Mouse (Mus musculus) lung, embryonic 14.5 days (tissue): Measurements from ENCODE around the gene Psd. TPM values are rescaled to one million over a fixed set of nuclear protein-coding genes. Genes with fewer than 3 reads are reported as not detected.

ENCODE experiments used
- ATAC-seq: fragments of 200-750 bp; cut with Nextera tagmentation; 2 replicates; pipeline ENCODE4 v1.8.0; 2017; ENCODE audit warnings: mild to moderate bottlenecking, moderate TSS enrichment, moderate library complexity; ENCODE audit not compliant: insufficient read depth
- DNase-seq: peaks from one replicate; pipeline ENCODE4 v3.0.0-alpha.2; 2015
- H3K27ac ChIP-seq: fragments of 300-500 bp; sonication (generic); 2 replicates; pipeline ENCODE4 v1.5.1; 2014; ENCODE audit warnings: low read depth, mild to moderate bottlenecking, moderate library complexity
- H3K27me3 ChIP-seq: fragments of 300-500 bp; sonication (generic); 2 replicates; pipeline ENCODE4 v1.6.1; 2014; ENCODE audit warnings: low read length, control low read depth; ENCODE audit not compliant: insufficient read depth
- H3K36me3 ChIP-seq: fragments of 300-500 bp; sonication (generic); 2 replicates; pipeline ENCODE4 v1.6.1; 2014; ENCODE audit warnings: control low read depth; ENCODE audit not compliant: insufficient read depth
- H3K4me1 ChIP-seq: fragments of 300-500 bp; sonication (generic); 2 replicates; pipeline ENCODE4 v1.6.1; 2014; ENCODE audit warnings: antibody characterized with exemption, control low read depth; ENCODE audit not compliant: insufficient read depth
- H3K4me2 ChIP-seq: fragments of 300-500 bp; sonication (generic); 2 replicates; pipeline ENCODE4 v1.6.1; 2014; ENCODE audit warnings: mild to moderate bottlenecking
- H3K4me3 ChIP-seq: fragments of 300-500 bp; sonication (generic); 2 replicates; pipeline ENCODE4 v1.5.1; 2014; ENCODE audit warnings: low read depth, low read length
- H3K9ac ChIP-seq: fragments of 300-500 bp; sonication (generic); 2 replicates; pipeline ENCODE4 v1.6.1; 2014
- H3K9me3 ChIP-seq: fragments of 300-500 bp; sonication (generic); 2 replicates; pipeline ENCODE4 v1.6.1; 2016; ENCODE audit warnings: low read depth, low read length, control low read depth
- CTCF ChIP-seq: IDR thresholded peaks from 2 replicates; pipeline ENCODE4 v1.5.1; 2016; ENCODE audit warnings: antibody characterized with exemption, low read depth
- WGBS: fragments of 180-500 bp; shearing (Covaris S2); extraction: QIAGEN DNeasy Blood & Tissue Kit; methylation state at CpG from one replicate; pipeline ENCODE4 v1.1.7; 2014; 5-methylcytosine and 5-hydroxymethylcytosine counted together
- polyA plus RNA-seq: library from polyadenylated mRNA; unstranded; fragments of >200 nt; fragmentation: Nextera tagmentation; extraction: Ambion mirVana; gene quantifications from 2 replicates; pipeline ENCODE4 v1.2.1, GENCODE M21; 2014

Gene Psd
- polyA plus RNA-seq: 9.9 and 10.5 TPM in 2 replicates

- Histone ChIP-seq H3K27me3 (peaks cover 56% of the 10 kb centered on the region), H3K36me3 (peaks cover 13% of the 10 kb centered on the region), H3K4me2 (peak within 1 kb of the TSS; percentile 100), H3K9ac (peak within 1 kb of the TSS; percentile 62), H3K27ac (peak within 1 kb of the TSS; percentile 81; the same call in 1 of the 2 replicates), H3K4me3 (peak within 1 kb of the TSS; percentile 74), H3K9me3 (no peaks in the 10 kb centered on the region), H3K4me1 (peaks cover 17% of the 10 kb centered on the region)
- under 1% methylated on average over 35 of the region's 35 CpGs for WGBS
- DNase-seq (peak; percentile 59), ATAC-seq (no peak)
- no peak for TF ChIP-seq CTCF
Observed at GRCm38 (mm10) chr19:46326756-46327305, at the start of gene Psd. Psd (minus strand) TSS chr19:46327156.

- TF ChIP-seq CTCF: no peak
- H3K27ac ChIP-seq: no peak overlapping the region
- 20% methylated on average over 4 of the region's 4 CpGs for WGBS
- H3K4me1 ChIP-seq: no peaks in the 10 kb centered on the region
- H3K36me3 ChIP-seq: peaks cover 46% of the 10 kb centered on the region
- no peaks in the 10 kb centered on the region for H3K27me3 ChIP-seq
- no peaks in the 10 kb centered on the region for H3K9me3 ChIP-seq
- H3K4me2 ChIP-seq: no peak overlapping the region
- DNase-seq: peak; percentile 43
- no peak for ATAC-seq
- H3K4me3 ChIP-seq: no peak overlapping the region
- H3K9ac ChIP-seq: no peak overlapping the region
Observed at GRCm38 (mm10) chr19:46375891-46376290, 48.9 kb upstream of the Psd start.

GRCm38 (mm10) chr19:46375489-46375888 is 48.5 kb upstream of the Psd start:
- 57% methylated on average over 5 of the region's 5 CpGs for WGBS
- DNase-seq (peak; percentile 12), ATAC-seq (no peak)
- no peak for TF ChIP-seq CTCF
- Histone ChIP-seq H3K36me3 (peaks cover 42% of the 10 kb centered on the region), H3K27ac (no peak overlapping the region), H3K4me1 (no peaks in the 10 kb centered on the region), H3K4me3 (no peak overlapping the region), H3K27me3 (no peaks in the 10 kb centered on the region), H3K9ac (no peak overlapping the region), H3K9me3 (no peaks in the 10 kb centered on the region), H3K4me2 (no peak overlapping the region)

GRCm38 (mm10) chr19:46374477-46375088 is 47.6 kb upstream of the Psd start:
- ATAC-seq (no peak; the same call in 1 of the 2 replicates), DNase-seq (peak; percentile 19)
- H3K4me2 ChIP-seq: no peak overlapping the region
- no peak overlapping the region for H3K4me3 ChIP-seq
- WGBS: 47% methylated on average over 21 of the region's 21 CpGs
- no peak overlapping the region for H3K9ac ChIP-seq
- H3K4me1 ChIP-seq: no peaks in the 10 kb centered on the region
- no peak for TF ChIP-seq CTCF
- 0 out of 2 replicates have a peak overlapping the region, but pooled peaks have one; percentile 33 for H3K27ac ChIP-seq
- H3K27me3 ChIP-seq: no peaks in the 10 kb centered on the region
- H3K9me3 ChIP-seq: no peaks in the 10 kb centered on the region
- H3K36me3 ChIP-seq: peaks cover 33% of the 10 kb centered on the region

GRCm38 (mm10) chr19:46369204-46369603 is 42.2 kb upstream of the Psd start:
- H3K9ac ChIP-seq: no peak overlapping the region
- no peak overlapping the region for H3K4me2 ChIP-seq
- no peak overlapping the region for H3K27ac ChIP-seq
- H3K9me3 ChIP-seq: no peaks in the 10 kb centered on the region
- H3K27me3 ChIP-seq: no peaks in the 10 kb centered on the region
- no peak for ATAC-seq
- TF ChIP-seq CTCF: peak; percentile 65
- H3K4me3 ChIP-seq: no peak overlapping the region
- 24% methylated on average over 4 of the region's 4 CpGs for WGBS
- peak; percentile 74 for DNase-seq
- no peaks in the 10 kb centered on the region for H3K36me3 ChIP-seq
- H3K4me1 ChIP-seq: no peaks in the 10 kb centered on the region

- no peak overlapping the region for H3K9ac ChIP-seq
- H3K4me3 ChIP-seq: no peak overlapping the region
- no peak overlapping the region for H3K4me2 ChIP-seq
- ATAC-seq: no peak
- no peaks in the 10 kb centered on the region for H3K4me1 ChIP-seq
- TF ChIP-seq CTCF: no peak
- H3K36me3 ChIP-seq: no peaks in the 10 kb centered on the region
- no peaks in the 10 kb centered on the region for H3K9me3 ChIP-seq
- 83% methylated on average over 23 of the region's 23 CpGs for WGBS
- H3K27me3 ChIP-seq: no peaks in the 10 kb centered on the region
- no peak for DNase-seq
- H3K27ac ChIP-seq: no peak overlapping the region
Observed at GRCm38 (mm10) chr19:46367798-46368590, 41.0 kb upstream of the Psd start.
